Mouse (Mus musculus) frontal cortex, postnatal 14 days (tissue): ENCODE results near the gene Pigp.
"Not testable (repeated sequence)": the region's sequence is repeated elsewhere in the genome, so short reads cannot be mapped to it uniquely, and the experiment has no call there.

Experiments
- DNase-seq, 2 experiments: peaks; one replicate each; pipeline ENCODE4 v3.0.0; 2022; ENCODE audit warnings: low spot score in 2 of 2

Gene Pigp

GRCm38 (mm10) chr16:94358091-94358490, 13.6 kb downstream of the Pigp start:
- no peak for DNase-seq

- no peak for DNase-seq
These were observed 14.7 kb downstream of the Pigp start for GRCm38 (mm10) chr16:94356776-94357494.

GRCm38 (mm10) chr16:94356046-94356445, 15.6 kb downstream of the Pigp start:
- no peak for DNase-seq

GRCm38 (mm10) chr16:94354450-94354849, 17.2 kb downstream of the Pigp start:
- no peak for DNase-seq

- no peak for DNase-seq
These were observed 21.4 kb downstream of the Pigp start for GRCm38 (mm10) chr16:94350287-94350677.

- no peak for DNase-seq
These were observed 21.9 kb downstream of the Pigp start for GRCm38 (mm10) chr16:94349588-94350286.

GRCm38 (mm10) chr16:94348779-94349178, 22.9 kb downstream of the Pigp start:
- DNase-seq, result no peak

GRCm38 (mm10) chr16:94347080-94347731, 24.4 kb downstream of the Pigp start:
- DNase-seq, result no peak

- DNase-seq, result no peak
These were observed 25.9 kb downstream of the Pigp start for GRCm38 (mm10) chr16:94345733-94346132.

GRCm38 (mm10) chr16:94339164-94340160, 32.2 kb downstream of the Pigp start:
- DNase-seq, result not testable (repeated sequence)

- DNase-seq, result no peak
These were observed 36.0 kb downstream of the Pigp start for GRCm38 (mm10) chr16:94335656-94336055.

- DNase-seq, result no peak
These were observed 39.8 kb downstream of the Pigp start for GRCm38 (mm10) chr16:94331886-94332252.

GRCm38 (mm10) chr16:94331233-94331885, 40.3 kb downstream of the Pigp start:
- DNase-seq, result no peak

- no peak for DNase-seq
These were observed 41.2 kb downstream of the Pigp start for GRCm38 (mm10) chr16:94330429-94330828.

- DNase-seq, result no peak
These were observed 42.5 kb downstream of the Pigp start for GRCm38 (mm10) chr16:94328881-94329867.

- no peak for DNase-seq
These were observed 43.6 kb downstream of the Pigp start, which contains the start of gene Ripply3 for GRCm38 (mm10) chr16:94327781-94328711. Gene Ripply3 (plus strand): TSS chr16:94328420.

GRCm38 (mm10) chr16:94326008-94326407, 45.6 kb downstream of the Pigp start:
- no peak for DNase-seq

GRCm38 (mm10) chr16:94323681-94324080, 48.0 kb downstream of the Pigp start:
- no peak for DNase-seq

GRCm38 (mm10) chr16:94320223-94320622, 51.4 kb downstream of the Pigp start:
- DNase-seq, result no peak
